Mouse (Mus musculus) spleen, postnatal 4 days (tissue): Measurements from ENCODE around the gene Tle3.

ENCODE experiments used
- DNase-seq, 2 experiments: peaks; one replicate each; pipeline ENCODE4 v3.0.0; 2022; ENCODE audit warnings: low spot score in 2 of 2

Tle3 gene

GRCm38 (mm10) chr9:61396474-61396873, 24.3 kb downstream of the Tle3 start:
- peak in 1 of 2 experiments; percentile 40 for DNase-seq

- DNase-seq, result no peak
These were observed 25.0 kb downstream of the Tle3 start for GRCm38 (mm10) chr9:61397130-61397529.

- no peak for DNase-seq
These were observed 26.0 kb downstream of the Tle3 start for GRCm38 (mm10) chr9:61398160-61398559.

- no peak for DNase-seq
These were observed 28.0 kb downstream of the Tle3 start for GRCm38 (mm10) chr9:61400132-61400531.

- DNase-seq, result no peak
These were observed 29.5 kb downstream of the Tle3 start for GRCm38 (mm10) chr9:61401664-61402063.

- DNase-seq, result no peak
These were observed 30.1 kb downstream of the Tle3 start for GRCm38 (mm10) chr9:61402268-61402667.

- no peak for DNase-seq
These were observed 30.6 kb downstream of the Tle3 start for GRCm38 (mm10) chr9:61402716-61403115.

- no peak for DNase-seq
These were observed 31.9 kb downstream of the Tle3 start for GRCm38 (mm10) chr9:61403866-61404614.

GRCm38 (mm10) chr9:61404615-61404980, 32.4 kb downstream of the Tle3 start:
- no peak for DNase-seq

- no peak for DNase-seq
These were observed 32.9 kb downstream of the Tle3 start for GRCm38 (mm10) chr9:61404998-61405621.

- no peak for DNase-seq
These were observed 34.2 kb downstream of the Tle3 start for GRCm38 (mm10) chr9:61406343-61406742.

- DNase-seq, result no peak
These were observed 36.9 kb downstream of the Tle3 start for GRCm38 (mm10) chr9:61409046-61409445.

GRCm38 (mm10) chr9:61413665-61414456, 41.7 kb downstream of the Tle3 start:
- DNase-seq, result no peak

- DNase-seq, result no peak
These were observed 44.4 kb downstream of the Tle3 start for GRCm38 (mm10) chr9:61416571-61416970.

GRCm38 (mm10) chr9:61421626-61422025, 49.5 kb downstream of the Tle3 start:
- no peak for DNase-seq

- DNase-seq, result no peak
These were observed 52.1 kb downstream of the Tle3 start for GRCm38 (mm10) chr9:61424245-61424644.

- DNase-seq, result no peak
These were observed 54.3 kb downstream of the Tle3 start for GRCm38 (mm10) chr9:61426493-61426892.

GRCm38 (mm10) chr9:61427051-61427450, 54.9 kb downstream of the Tle3 start:
- no peak for DNase-seq

- DNase-seq, result no peak
These were observed 55.7 kb downstream of the Tle3 start for GRCm38 (mm10) chr9:61427901-61428300.

GRCm38 (mm10) chr9:61431830-61432229, 59.7 kb downstream of the Tle3 start:
- DNase-seq, result peak in 1 of 2 experiments; percentile 32

GRCm38 (mm10) chr9:61433206-61433605, 61.0 kb downstream of the Tle3 start:
- no peak for DNase-seq

- DNase-seq, result peak in 1 of 2 experiments; percentile 21
These were observed 61.9 kb downstream of the Tle3 start for GRCm38 (mm10) chr9:61434062-61434461.
